Mouse (Mus musculus) layer of hippocampus, adult 11-12 months (tissue): Measurements from ENCODE around the gene Tbc1d10a.

Source experiments
- DNase-seq: peaks from one replicate; pipeline ENCODE4 v3.0.0; 2022; ENCODE audit warnings: low spot score

Gene Tbc1d10a

GRCm38 (mm10) chr11:4238167-4238566 lies 51.6 kb downstream of the Tbc1d10a start:
- DNase-seq: no peak

DNA sequence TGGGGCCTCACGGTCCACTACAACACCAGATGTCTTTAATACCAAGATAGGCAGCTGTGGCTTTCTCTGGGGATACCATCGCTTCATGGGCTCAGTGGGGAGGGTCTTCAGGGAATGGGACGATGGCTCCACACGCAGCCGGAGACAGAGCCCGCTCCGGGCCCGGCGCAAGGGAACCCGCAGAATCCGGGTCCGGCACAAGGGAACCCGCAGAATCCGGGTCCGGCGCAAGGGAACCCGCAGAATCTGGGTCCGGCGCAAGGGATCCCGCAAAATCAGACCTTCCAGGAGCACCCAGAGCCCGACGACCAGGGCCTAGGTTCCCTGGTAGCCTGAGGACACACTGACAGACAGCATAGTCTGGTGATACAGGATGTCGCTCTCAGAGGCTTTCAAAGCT lies 53.1 kb downstream of the Tbc1d10a start:
- DNase-seq: no peak

DNA sequence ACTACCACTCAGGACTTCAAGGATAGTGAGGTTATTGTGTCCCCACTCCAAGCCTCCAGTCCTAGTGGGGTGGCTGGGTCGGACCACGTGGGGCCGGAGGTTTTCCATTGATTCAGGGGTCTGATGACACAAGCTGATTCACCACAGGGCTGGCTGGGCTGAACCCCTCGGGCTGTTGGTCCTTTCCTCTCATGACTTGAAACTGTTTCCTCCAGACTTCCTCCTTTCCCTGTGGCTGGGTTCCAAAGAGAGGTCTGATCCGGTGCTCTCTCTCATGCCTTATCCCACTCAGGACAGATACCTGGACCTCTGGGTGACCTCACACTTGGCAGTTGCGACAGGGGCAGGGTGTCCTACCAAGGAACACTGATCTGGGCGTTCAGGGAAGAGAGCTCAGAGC lies 53.6 kb downstream of the Tbc1d10a start:
- DNase-seq: no peak

DNA sequence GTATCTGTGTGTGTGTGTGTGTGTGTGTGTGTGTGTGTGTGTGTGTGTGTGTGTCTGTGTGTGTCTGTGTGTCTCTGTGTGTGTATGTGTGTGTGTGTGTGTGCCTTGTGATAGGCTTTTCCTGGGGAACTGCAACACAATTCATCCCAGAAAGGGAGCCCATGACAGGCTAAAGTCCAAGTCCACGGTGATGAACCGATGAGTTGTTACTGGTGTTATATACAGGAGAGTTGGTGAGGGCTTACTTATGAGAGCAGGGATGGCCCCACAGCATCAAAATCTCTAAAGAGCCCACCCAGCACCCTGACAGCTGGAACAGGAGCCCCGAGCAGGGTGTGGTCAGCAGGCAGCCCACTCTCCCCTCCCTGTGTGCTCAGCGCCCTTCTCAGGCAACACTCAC lies 54.6 kb downstream of the Tbc1d10a start:
- no peak for DNase-seq

GRCm38 (mm10) chr11:4246126-4246525 lies 59.5 kb downstream of the Tbc1d10a start:
- no peak for DNase-seq

GRCm38 (mm10) chr11:4246623-4247022 lies 60.0 kb downstream of the Tbc1d10a start:
- DNase-seq: no peak

GRCm38 (mm10) chr11:4247201-4247959 lies 60.8 kb downstream of the Tbc1d10a start:
- no peak for DNase-seq

DNA sequence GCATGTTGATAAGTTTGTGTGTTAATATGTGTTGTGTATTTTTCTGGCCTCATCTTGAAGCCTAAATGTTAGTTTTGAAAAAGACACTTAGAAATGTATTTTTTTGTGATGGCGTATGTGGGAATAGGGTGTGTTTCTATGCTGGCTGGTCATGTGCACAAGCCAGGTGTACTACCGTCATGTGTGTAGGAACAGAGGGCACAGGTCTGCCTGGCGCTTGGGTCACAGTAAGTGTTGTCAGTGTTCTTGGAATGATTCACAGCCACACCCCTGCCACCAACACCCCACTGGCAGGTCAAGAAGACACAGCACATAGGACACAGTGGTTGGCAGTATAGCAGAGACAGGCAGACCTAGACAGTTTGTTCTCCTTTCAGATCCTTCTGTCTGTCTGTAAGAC lies 62.6 kb downstream of the Tbc1d10a start:
- no peak for DNase-seq

- DNase-seq: no peak
Measured at GRCm38 (mm10) chr11:4250290-4250689, 63.7 kb downstream of the Tbc1d10a start.

- DNase-seq: no peak
Measured at GRCm38 (mm10) chr11:4251376-4251775, 64.8 kb downstream of the Tbc1d10a start.

GRCm38 (mm10) chr11:4252886-4253285 lies 66.3 kb downstream of the Tbc1d10a start:
- DNase-seq: no peak

DNA sequence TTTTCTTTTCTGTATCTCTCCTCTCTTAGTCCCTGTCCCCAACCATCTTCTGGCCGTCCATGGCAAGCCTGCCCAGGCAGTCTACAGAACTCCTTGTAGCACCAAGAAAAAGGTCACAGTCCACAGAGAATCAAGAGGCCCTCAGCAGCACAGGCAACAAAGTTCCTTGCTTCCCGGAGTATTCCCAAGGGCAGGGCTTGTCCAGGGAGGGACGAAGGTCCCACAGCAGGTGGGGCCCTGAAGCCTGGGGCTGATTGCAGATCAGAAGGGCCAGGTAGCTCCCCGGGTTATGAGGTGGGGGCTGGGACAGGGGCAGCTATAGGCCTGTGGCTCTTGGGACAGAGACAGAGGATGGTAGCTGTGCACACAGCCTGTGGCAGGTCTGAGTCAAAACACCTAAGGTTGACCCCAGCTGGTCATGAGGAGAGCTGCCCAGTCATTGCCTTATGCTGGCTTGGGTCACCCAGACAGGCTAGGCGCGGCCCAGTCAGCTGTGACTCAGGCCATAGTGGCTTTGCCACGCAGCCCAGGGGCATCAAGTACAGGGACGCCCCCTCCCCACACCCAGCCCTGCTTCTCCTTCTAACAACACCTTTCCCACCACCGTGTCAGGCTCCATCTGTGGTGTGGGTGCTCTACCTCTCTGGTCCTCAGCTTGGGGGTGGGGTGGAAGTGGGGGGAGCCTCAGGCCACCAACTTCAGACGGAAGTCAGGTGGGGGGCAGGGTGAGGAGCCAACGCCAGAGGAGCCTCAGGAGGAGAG lies 70.4 kb downstream of the Tbc1d10a start, which contains the start of gene Lif:
Gene Lif, plus strand, starts transcription at position 712 of the 762 bp plus-strand sequence.
- DNase-seq: no peak

GRCm38 (mm10) chr11:4257756-4258155 lies 71.2 kb downstream of the Tbc1d10a start:
- DNase-seq: no peak

GRCm38 (mm10) chr11:4258657-4259082 lies 72.1 kb downstream of the Tbc1d10a start:
- DNase-seq: peak; percentile 87

- DNase-seq: no peak
Measured at GRCm38 (mm10) chr11:4260463-4261187, 74.0 kb downstream of the Tbc1d10a start.

DNA sequence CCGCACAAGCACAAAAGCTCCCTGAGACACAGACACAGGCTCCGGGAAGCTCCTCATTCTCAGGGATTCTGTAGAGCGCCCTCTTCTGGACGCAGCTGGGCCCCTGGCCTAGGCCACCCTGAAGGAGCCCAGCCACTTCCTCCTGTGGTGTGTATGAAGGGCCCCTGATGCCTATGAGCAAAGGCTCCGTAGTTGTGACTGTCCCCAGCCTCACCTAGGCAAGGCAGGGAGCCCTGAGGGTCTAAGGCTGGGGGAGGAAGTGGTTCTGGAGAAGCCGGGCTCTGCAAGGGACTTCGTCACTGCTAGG lies 74.6 kb downstream of the Tbc1d10a start:
- peak; percentile 67 for DNase-seq

GRCm38 (mm10) chr11:4261969-4262368 lies 75.4 kb downstream of the Tbc1d10a start:
- no peak for DNase-seq

- DNase-seq: no peak
Measured at GRCm38 (mm10) chr11:4262847-4263246, 76.3 kb downstream of the Tbc1d10a start.

DNA sequence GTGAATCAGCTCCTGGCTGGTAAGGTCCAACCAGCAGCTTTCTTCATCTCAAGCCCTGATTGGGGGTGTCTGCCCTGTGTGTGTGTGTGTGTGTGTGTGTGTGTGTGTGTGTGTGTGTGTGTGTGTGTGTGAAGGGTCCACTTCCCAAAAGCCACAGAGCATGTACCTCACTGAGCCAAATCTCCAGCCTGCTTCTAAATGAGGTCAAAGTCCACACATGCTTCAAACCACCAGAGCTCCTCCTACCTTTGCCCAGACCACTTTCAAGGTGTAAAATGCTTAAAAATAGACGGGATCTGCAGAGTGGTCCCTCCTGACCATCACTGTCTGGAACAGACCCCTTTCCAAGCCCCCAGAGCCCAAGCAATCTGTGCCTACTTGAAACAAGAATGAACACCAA lies 76.7 kb downstream of the Tbc1d10a start:
- no peak for DNase-seq

DNA sequence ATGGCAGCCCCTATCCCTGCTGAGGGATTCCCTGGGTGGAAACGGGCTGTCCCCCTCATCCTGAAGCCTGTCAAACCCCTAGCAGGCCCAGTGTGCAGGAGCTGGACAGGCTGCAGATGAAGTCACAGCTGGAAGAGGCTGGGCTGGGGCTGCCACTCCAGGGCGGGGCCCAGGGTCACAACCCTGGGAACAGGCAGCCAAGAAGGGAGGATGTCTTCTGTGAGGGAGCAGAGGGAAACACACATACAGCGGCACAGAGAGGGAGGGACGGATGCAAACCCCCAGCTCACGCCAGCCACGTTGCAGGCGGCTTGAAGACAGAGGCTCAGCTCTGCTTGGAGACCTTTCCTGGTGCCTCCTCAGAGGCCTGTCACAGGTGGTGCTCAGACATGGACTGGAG lies 77.5 kb downstream of the Tbc1d10a start:
- DNase-seq: no peak
